Mouse (Mus musculus): Measurements from ENCODE around the gene Theg. TPM values are rescaled to one million over a fixed set of nuclear protein-coding genes. Genes with fewer than 3 reads are reported as not detected.

Gene Theg
- total and polyA plus RNA-seq, 3 experiments = not detected

GRCm38 (mm10) chr10:79535431-79535830, 51.7 kb downstream of the Theg start:
- Histone ChIP-seq H3K27ac (ENCODE audit: control insufficient read depth, low read depth, low read length) (no peak overlapping the region), H3K36me3 (ENCODE audit: control insufficient read depth in 1 of 2, insufficient read depth in 2 of 2, low read length in 2 of 2) (0 out of 4 replicates have a peak, but pooled peaks cover 0 to 3% of the 10 kb centered on the region in 2 experiments), H3K4me1 (ENCODE audit: control insufficient read depth in 1 of 2, insufficient read depth in 2 of 2, low read length in 2 of 2) (no peaks in the 10 kb centered on the region; a peak in 1 of 4 replicates), H3K27me3 (ENCODE audit: control insufficient read depth in 1 of 2, insufficient read depth in 2 of 2, low read length in 2 of 2) (no peaks in the 10 kb centered on the region), H3K9ac (ENCODE audit: control insufficient read depth, low read depth, low read length, poor library complexity, severe bottlenecking) (no peak overlapping the region), H3K79me2 (ENCODE audit: control insufficient read depth, insufficient read depth, low read length, poor library complexity) (no peaks in the 10 kb centered on the region; the same call in 1 of the 2 replicates), H3K4me3 (ENCODE audit: control insufficient read depth in 1 of 2, insufficient read depth in 1 of 2, low read depth in 2 of 2, low read length in 2 of 2) (no peak overlapping the region), H3K9me3 (replicated peaks; ENCODE audit: insufficient read depth, low read length) (no peaks in the 10 kb centered on the region)
- TF ChIP-seq ZKSCAN1 (IDR thresholded peaks at IDR 0.05; ENCODE audit: low read depth, low read length) (no peak), TBP (IDR thresholded peaks at IDR 0.05; ENCODE audit: low read depth, low read length) (no peak), RAD21 (IDR thresholded peaks at IDR 0.05; ENCODE audit: low read depth, low read length) (no peak), SMC3 (IDR thresholded peaks at IDR 0.05; ENCODE audit: low read depth, low read length) (no peak), TAL1 (IDR thresholded peaks at IDR 0.05; ENCODE audit: low read length) (no peak)
- DNase-seq (ENCODE audit: low read depth, low spot score) = no peak

- DNase-seq (ENCODE audit: low read depth, low spot score) = no peak
- TF ChIP-seq TBP (IDR thresholded peaks at IDR 0.05; ENCODE audit: low read depth, low read length) (no peak), CHD1 (IDR thresholded peaks at IDR 0.05; ENCODE audit: low read depth, low read length) (no peak), MXI1 (IDR thresholded peaks at IDR 0.05; ENCODE audit: low read depth, low read length) (no peak), ZMIZ1 (IDR thresholded peaks at IDR 0.05; ENCODE audit: low read depth, low read length) (no peak), POLR2A (IDR thresholded peaks at IDR 0.05; ENCODE audit: control insufficient read depth in 1 of 2, insufficient read depth in 1 of 2, low read depth in 1 of 2, low read length in 2 of 2, poor library complexity in 1 of 2) (no peak), SMC3 (IDR thresholded peaks at IDR 0.05; ENCODE audit: low read depth, low read length) (no peak), NRF1 (IDR thresholded peaks at IDR 0.05; ENCODE audit: insufficient read depth, low read depth, low read length, poor library complexity, severe bottlenecking) (no peak), JUND (IDR thresholded peaks at IDR 0.05; ENCODE audit: low read depth, low read length) (no peak), MEF2A (IDR thresholded peaks at IDR 0.05; ENCODE audit: extremely low read depth, insufficient replicate concordance, low read depth, low read length, poor library complexity, severe bottlenecking) (no peak), RAD21 (IDR thresholded peaks at IDR 0.05; ENCODE audit: low read depth, low read length) (no peak), MYB (IDR thresholded peaks at IDR 0.05; ENCODE audit: low read depth, low read length) (no peak), USF1 (IDR thresholded peaks at IDR 0.05; ENCODE audit: low read depth, low read length) (no peak), RCOR1 (IDR thresholded peaks at IDR 0.05; ENCODE audit: low read depth, low read length) (no peak), POLR2AphosphoS2 (IDR thresholded peaks at IDR 0.05; ENCODE audit: low read length) (no peak), EP300 (IDR thresholded peaks at IDR 0.05; ENCODE audit: low read depth in 1 of 2, low read length in 2 of 2) (no peak), CHD2 (IDR thresholded peaks at IDR 0.05; ENCODE audit: low read length) (no peak), MAZ (IDR thresholded peaks at IDR 0.05; ENCODE audit: low read depth, low read length) (no peak), GATA1 (IDR thresholded peaks at IDR 0.05; ENCODE audit: low read depth, low read length) (no peak), BHLHE40 (IDR thresholded peaks at IDR 0.05; ENCODE audit: borderline replicate concordance, low read depth, low read length) (no peak)
- no peak overlapping the region for H3K4me3 ChIP-seq (ENCODE audit: control insufficient read depth in 1 of 2, insufficient read depth in 1 of 2, low read depth in 2 of 2, low read length in 2 of 2)
- H3K36me3 ChIP-seq (ENCODE audit: control insufficient read depth in 1 of 2, insufficient read depth in 2 of 2, low read length in 2 of 2) = 0 out of 4 replicates have a peak, but pooled peaks cover 0 to 3% of the 10 kb centered on the region in 2 experiments
- H3K9me3 ChIP-seq (replicated peaks; ENCODE audit: insufficient read depth, low read length) = no peaks in the 10 kb centered on the region
- no peaks in the 10 kb centered on the region; a peak in 1 of 4 replicates for H3K4me1 ChIP-seq (ENCODE audit: control insufficient read depth in 1 of 2, insufficient read depth in 2 of 2, low read length in 2 of 2)
- H3K79me2 ChIP-seq (ENCODE audit: control insufficient read depth, insufficient read depth, low read length, poor library complexity) = no peaks in the 10 kb centered on the region; the same call in 1 of the 2 replicates
- H3K27me3 ChIP-seq (ENCODE audit: control insufficient read depth in 1 of 2, insufficient read depth in 2 of 2, low read length in 2 of 2) = no peaks in the 10 kb centered on the region
- no peak overlapping the region for H3K9ac ChIP-seq (ENCODE audit: control insufficient read depth, low read depth, low read length, poor library complexity, severe bottlenecking)
- no peak overlapping the region for H3K27ac ChIP-seq (ENCODE audit: control insufficient read depth, low read depth, low read length)
Measured at GRCm38 (mm10) chr10:79534426-79534825, 52.7 kb downstream of the Theg start.

Measured in MEL (cell line).